Mouse (Mus musculus) cerebellum, postnatal 4 days (tissue): ENCODE measurements around the gene Casc1.

ENCODE experiments used
- DNase-seq, 2 experiments: peaks; one replicate each; pipeline ENCODE4 v3.0.0; 2022; ENCODE audit warnings: low spot score in 2 of 2, mixed read lengths in 1 of 2

Casc1 gene

DNA sequence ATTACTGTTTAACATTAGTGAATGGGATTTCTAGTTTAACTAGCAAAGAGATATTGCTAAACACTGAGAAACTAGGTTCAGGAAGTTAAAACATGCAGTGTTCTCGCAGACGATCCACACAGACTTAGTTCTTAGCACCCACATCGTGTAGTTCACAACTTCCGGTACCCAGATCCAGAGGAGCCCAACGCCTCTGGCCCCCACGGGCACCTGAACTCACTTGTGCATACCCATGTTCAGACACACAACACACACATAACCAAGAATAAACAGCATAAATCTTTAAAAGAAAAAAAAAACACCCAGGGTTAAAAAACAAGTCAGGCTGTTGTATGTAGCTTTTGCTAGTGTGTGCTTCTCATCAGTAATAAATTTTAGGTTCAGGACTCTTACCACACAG is 6.4 kb downstream of the Casc1 start:
- DNase-seq = no peak

DNA sequence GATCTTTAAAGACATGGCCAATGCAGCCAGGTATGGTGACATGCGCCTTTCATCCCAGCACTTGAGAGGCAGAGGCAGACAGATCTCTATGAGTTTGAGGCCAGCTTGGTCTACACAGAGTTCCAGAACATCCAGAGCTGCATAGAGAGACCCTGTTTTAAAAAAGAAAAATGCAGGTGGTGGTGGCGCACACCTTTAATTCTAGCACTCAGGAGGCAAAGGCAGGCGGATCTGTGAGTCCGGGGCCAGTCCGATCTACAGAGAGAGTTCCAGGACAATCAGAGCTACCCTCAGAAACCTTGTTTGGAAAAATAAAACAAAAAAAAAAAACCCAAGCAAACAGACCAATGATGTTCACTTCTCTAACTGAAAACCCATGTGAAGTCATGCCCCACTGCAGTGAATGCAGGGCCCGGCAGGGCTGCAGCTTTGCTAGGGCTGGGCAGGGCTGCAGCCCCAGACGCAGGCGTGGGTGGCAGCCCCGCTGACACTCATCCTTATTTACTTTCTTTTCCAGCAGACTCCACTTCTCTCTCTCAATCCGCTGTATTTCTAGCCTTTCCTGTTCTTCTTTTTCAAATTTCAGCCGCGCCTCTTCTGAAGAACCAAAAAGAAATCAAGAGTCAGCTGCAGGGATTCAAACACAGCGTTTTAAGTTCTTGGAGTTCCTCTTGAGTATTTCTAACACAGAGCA is 8.2 kb downstream of the Casc1 start:
- DNase-seq = no peak

DNA sequence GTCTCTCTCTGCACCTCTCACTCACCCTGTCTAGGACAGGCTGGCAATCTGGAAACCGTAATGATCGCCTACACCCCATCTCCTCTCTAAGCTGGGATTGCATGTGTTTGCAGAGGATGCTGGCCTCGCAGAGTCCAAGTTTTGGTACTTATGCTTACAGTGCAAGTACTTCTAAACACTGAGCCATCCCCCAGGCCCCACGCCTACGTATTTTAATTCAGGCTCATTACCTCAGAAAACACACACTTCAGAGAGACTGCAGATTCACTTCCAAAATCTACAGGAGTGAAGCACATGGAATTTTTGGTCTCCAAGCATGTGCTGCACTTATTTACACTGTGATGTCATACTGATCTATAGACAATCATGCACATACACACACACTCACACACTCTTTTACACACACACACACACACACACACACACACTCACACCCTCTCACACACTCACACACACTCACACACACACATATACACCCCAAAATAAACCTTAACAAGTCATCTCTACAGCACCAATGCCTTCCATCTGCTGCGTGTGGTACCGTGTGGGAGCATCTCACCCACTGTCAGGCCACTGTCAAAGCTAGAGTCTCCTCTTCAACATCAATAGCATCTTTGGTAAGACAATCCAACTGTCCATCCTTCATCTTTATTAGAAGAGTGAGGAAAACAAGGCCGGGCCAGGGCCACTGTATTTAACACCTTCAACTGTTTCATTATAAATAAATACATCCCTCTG is 12.7 kb downstream of the Casc1 start:
- DNase-seq = no peak

DNA sequence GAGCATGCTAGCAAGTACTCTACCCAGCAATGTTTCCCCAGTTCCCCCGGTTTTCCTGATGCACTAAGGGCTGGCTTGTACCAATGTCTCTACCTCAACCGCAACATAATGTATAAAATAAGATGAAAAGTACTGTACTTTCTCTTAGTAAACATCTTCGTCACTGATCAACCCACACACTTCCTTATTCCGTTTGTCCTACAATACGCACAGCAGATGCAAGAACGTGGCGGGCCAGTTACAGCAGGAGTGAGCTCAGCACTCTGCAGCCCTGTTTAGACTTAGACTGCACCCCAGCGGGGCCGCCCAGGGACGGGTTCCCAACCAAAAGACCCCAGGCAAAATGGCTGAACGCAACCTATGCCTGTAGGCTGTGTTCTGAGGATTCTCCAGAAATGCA is 17.4 kb downstream of the Casc1 start:
- DNase-seq = no peak

DNA sequence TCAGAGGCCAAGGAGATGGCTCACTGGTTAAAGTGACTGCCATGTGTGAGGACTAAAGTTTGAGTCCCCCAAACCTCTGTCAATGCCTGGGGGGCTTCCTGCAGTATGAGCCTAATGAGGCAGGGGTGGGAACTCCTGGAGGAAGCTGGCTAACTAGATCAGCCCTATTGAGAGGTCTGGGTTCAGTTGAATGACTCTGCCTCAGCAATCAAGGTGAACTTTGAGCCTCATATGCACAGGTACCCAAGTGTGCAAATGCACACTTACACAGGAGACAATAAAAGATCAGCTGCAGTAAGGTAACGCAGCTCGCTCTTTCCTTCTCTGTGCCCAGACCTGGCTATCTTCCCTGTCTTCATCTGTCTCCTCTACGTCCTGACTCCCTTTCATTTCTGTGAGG is 17.8 kb downstream of the Casc1 start:
- DNase-seq = no peak

DNA sequence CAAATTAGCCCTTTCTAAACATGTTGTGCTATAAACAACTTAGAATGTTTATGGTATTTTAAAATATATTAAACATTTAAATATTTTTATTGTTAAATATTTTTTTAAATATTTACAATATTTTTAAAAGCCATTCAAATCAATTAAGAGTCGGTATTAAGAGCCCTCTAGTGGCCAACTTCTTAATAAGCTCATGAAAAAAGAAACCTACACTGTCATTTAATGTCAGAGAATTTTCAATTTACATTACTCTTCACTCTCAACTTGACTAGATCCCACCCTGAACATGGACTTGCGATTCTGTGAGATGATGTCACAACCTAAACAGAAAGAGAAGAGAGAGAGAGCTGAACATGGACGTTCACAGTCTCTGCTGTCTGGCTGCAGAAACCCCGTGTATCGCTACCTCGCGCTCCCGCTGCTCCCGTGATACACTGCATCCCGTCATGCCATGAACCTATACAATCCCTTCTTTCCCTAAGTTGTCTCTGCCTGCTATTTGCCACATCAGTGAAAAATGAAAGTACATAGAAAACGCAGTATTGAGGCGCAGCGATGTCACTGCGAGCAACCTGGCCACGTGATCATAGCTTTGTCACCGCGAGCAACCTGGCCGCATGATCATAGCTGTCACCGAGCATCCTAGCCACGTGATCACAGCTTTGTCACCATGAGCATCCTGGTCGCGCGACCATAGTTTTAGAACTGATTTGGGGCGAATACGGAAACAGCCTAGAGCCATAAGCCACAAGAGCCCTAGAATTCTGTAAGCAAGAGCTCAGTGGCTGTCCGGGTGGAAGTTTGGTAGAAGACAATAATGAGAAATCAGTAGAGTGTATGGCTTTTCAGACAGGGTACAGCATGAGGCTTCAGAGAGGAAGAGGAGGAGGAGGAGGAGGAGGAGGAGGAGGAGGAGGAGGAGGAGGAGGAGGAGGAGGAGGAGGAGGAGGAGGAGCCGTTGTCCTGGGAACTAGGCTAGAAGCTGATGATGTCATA is 23.4 kb downstream of the Casc1 start:
- peak in 1 of 2 experiments; percentile 46 for DNase-seq

DNA sequence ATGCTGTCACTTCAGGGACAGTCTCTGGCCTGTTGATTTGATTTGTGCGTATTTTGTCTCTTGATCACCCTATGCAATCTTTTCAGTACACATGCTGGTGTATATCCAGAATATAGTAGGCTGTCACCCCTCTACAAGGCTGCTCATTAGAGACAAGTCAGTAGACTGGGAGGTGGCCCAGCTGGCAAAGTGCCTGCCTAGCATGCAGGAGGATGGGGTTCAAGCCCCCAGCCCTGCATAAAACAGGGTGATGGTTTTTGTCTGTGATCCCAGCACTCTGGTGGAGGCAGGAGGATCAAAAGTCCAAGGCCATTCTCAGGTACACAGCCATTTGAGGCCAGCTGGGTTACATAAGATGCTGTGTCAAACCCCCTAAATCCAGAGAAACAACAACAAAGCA is 24.7 kb downstream of the Casc1 start:
- DNase-seq = no peak

DNA sequence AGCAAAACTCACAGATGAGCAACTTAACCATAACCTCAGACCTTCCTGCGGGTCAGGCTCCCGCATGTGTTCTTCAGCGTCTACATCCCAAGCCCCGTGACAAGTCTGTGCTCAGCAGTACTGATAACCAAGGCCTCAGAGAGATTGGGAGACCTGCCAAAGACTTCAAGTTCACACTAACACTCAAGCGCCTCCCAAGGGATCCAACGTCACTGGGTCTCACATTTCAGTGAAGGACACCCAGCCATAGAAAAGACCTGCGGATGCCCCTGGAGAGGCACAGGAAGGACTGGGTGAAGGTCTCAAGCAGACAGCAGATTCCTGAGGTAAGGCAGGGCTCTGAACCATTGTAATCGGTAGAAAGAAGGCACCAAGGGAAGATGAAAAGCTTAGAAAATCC is 28.8 kb downstream of the Casc1 start:
- DNase-seq = no peak

DNA sequence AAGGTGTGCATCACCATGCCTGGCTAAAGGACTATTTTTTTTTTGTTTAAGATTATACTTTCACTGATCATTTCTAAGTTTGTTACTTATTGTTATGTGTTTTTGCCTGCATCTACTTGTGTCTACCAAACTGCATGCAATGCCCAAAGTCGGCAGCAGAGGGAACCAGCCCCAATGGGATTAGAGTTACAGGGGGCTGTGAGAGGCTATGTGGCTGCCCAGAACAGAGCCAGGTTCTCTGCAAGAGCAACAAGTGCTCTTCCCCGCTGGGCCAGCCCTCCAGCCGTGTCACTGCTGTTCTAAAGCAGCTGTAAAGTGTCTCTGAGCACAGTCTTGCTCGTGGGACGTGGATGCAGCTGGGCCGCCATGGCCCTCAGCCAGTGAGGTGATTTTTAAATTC is 31.1 kb downstream of the Casc1 start:
- DNase-seq = peak; percentile 37 to 50

DNA sequence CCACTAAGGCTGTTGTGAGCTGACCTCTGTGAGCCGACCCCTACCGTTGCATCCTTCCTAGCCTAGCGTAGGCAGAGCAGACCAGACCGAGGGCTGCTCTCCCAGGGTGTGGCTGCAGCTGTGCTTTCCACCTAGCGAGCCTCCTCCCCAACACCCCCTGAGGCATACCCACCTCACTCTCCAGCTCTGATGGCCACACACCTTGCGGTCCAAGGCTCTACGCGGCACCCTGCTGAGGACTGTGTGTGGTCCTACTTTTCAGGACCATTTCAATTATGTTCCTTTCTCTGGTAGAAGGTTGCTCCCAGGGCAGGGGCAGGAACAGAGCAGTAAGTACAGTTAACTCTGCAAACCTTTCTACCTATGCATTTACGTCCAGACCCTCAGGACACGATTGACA is 34.3 kb downstream of the Casc1 start:
- DNase-seq = no peak

DNA sequence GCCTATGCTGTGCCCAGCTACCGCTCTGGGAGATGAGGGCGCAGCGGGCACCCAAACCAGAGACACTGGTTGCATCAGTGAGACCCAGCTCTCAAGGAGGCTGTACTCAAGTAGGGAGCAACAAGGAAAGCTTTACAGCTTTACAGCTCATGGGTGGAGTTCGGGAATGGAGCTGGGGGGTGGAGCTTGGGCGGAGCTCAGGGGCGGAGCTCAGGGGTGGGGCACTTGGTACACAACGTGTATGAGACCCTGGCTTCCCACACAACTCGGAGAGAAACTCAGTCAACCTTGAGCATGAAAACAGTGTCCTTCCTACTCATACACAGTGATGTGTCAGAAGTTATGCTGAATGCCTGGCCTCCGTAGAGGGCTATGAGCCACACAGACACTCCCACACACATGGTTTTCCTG is 35.2 kb downstream of the Casc1 start:
- no peak for DNase-seq

DNA sequence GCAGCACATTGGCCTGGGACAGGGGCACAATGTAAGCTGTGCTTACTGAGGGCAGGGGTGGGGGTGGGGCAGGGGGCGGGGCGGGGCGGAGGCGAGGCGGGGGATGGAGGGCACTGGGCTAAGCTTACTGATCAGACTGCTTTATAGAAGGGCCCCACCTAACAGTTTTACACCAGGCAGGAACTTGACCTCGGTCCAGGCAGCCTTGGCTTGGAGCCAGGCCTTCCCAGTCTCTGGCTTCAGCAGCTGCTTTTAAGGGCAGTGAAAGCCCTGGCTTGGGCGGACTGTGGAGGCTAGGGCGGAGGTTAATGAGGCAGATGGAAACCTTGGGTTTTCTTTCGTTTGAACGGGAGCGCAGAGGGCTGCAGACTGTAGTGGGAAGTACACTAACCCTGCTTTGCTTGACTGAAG is 37.0 kb downstream of the Casc1 start:
- DNase-seq = peak in 1 of 2 experiments; percentile 61

DNA sequence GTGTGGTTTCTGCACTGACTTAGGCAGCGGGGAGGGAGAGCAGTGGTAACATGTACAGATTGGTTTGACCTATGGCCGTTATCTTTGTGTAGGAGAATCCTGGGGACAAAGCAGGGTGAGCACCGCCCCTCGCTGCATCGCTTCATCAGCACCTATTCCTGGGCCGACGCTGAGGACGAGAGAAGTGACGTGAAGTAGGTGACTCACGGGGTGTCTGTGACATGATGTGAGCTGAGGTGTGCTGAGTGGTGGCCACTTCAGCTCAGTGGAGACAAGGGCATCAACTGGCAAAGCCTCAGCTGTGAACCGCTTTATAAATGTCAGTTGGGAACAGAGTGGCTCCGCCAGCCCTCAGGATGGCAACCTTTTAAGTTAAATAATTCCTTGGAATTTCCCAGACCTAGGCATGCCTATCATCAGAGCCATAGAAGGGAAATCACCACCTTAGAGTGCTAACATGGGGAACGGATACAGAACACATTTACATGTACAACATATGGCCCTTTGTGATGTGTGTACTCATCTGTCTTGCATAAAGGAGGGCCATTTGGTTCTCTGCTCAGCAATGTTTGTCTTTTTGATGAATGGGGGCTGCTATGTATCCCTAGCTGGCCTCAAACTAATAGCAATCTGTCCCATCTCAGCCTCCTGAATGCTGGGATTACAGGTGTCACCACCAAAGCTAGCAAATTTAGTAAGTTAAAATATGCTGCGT is 38.8 kb downstream of the Casc1 start:
- no peak for DNase-seq

DNA sequence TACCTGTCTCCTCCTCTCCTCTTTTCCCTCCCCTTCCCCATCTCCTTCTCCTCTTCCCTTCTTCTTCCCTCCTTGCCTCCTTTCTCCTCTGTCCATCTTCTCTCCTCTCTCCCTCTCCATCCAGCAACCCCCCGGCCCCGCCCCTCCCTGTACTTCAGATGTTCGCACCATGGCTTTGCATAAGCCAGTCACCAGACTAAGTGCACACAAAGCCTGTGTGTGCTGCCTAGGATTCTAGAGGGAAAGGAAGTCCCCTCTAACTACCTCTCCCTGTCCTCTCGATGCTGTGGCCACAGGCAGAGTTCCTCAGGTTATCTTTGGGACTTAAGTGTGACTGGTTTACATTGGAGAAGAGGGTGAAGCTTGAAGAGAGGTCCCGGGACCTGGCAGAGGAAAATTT is 50.2 kb downstream of the Casc1 start:
- no peak for DNase-seq

DNA sequence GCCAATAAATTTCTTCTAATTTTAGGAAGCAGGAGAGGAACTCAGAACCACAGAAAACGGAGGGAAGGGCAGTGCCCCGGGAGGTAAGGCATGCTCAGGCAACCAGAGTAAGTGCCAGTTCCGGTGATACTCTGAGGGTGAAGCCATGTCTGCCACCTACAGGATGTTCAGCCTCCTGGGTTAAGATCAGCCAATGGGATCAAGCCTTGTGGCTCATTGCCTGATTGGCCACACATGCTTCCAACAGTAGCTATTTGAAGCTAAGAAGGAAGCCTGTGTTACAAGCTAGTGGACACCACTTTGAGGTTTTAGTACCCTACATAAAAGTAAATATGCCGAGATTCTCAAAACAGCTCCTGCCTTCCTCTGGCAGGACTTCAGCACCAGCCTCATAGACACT is 52.2 kb downstream of the Casc1 start:
- no peak for DNase-seq

DNA sequence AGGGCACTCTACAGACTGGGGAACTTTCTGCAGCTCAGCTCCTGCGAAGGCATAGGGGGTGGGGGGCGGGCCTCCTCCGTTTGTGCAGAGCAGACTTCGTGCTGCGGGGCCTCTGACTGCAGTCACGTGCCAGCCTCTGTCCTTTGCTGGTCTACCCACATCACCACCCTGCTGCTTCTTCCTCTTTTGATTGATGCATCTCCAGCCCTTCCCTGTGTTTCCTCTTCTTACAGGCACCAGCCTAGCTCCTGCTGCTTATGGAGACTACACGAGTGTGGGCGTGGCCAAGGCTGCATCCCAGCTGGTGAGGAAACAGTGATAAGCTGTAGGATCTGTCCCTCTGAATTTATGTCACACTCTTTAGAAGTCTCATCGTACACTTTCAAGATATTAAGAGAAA is 61.8 kb downstream of the Casc1 start:
- no peak for DNase-seq

DNA sequence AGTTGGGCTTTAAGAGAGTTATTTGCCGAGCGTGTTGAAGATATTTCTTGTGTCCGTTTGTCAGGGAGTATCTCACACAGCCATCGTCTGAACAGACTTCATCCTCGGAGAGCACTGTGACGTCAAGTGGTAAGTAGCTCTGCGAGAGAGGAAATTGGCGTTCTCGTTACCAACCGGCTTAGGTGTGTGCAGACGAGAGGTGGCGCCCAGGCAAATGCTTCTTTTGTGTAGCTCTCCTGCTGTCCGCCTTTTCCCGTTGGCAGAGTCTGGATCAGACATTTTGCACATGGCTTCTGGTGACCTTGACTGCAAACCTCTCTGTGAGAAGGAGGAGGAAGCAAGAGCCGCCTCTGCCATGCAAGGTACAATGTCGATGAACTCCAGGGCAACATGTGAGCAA is 63.1 kb downstream of the Casc1 start:
- no peak for DNase-seq

DNA sequence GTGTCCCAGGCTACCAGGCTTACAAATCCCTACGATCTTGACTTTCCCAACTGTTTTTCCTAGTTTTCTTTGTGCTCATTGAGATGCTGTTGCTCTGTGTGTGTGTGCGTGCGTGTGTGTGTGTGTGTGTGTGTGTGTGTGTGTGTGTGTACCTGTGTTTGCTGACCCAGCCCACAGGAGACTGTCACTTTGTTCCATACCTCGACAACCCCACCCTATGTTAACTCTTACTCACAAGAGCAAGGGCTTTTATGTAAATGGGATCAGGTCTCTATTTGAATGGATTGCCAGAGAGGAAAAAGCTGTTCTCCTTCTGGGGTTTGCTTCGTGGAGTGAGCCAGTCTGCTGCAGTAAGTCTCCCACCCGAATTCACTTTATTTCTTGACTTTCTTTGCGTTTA is 65.6 kb downstream of the Casc1 start:
- DNase-seq = no peak

DNA sequence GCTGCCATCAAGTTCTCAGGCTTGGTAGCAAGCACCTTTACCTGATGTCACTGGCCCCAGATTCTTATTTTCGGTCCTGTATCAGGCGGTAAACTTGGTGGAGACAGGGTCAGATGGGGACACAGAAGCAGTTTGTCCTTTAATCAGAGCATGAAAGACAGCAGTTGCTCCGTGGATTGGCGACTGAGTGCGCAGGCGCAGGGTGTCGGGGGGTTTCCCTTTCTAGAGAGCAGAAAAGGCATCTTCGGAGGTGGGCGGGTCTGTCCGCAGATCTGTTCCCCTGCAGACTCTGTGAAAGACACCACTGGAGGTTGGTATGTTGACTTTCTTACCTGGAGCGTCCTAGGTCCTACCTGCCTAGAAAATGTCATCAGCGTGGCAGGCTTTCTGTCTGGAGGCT is 69.0 kb downstream of the Casc1 start:
- DNase-seq = no peak

DNA sequence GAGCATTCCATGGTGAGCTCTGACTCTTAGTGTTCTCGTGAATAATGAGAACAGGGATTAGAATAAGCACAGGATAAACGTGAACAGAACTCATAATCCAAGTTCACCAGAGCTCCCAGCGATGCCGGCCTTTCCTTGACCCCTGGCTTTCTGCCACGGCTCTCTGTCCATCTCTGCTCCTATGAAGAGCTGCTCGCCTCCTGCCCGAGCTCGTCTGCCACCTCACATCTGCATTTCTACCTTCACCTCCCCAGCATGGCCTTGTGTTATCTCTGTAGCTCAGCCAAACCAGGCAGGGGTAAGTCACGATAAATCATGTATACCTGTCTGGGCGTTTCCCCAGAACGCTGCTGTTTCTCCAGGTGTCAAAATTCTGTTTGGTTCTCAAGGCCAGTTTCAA is 70.1 kb downstream of the Casc1 start:
- no peak for DNase-seq

DNA sequence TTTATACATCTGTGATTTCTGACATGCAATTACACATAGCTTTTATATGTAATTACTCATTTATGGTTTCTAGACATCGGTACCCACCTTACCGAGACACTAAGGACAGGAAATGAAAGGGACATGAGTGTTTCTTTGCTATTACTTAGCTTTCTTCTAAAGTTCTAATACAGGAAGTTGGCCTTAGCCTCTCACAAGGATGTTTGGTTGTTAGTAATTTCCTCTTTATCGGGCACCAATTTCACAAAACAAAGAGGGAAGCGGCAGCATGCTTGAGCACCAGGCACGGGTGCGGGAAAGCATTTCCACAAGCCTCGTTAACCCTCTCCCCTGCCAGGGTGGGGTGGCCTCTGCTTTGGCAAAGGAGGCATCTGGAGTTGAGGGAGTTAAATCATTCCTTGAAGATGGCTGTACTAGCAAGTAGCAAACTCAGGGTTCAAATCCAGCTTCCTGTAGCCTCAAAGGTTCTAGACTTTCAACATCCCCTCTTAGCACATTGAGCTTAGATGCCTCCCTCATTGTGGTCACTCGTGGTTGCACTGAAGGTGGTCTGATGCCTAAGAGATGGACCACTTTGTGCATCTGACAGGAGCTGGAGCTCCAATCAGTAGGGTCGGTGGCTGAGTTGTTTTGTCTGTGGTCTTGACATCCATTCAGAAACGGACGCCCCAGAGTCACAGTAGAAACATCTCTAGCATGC is 70.9 kb downstream of the Casc1 start:
- no peak for DNase-seq
